Mouse (Mus musculus) MEL (cell line): ENCODE measurements around the gene Grk5. TPM values are rescaled to one million over a fixed set of nuclear protein-coding genes. Genes with fewer than 3 reads are reported as not detected.
A peak's percentile ranks its signal among the peaks of the same experiment; 100 is the strongest.

Experiments
- DNase-seq: peaks from one replicate; pipeline ENCODE4 v3.0.0; 2011; ENCODE audit warnings: low read depth, low spot score
- H3K27ac ChIP-seq: 2 replicates; pipeline ENCODE4 v1.5.1; 2012; ENCODE audit warnings: low read depth, mild to moderate bottlenecking, control low read depth, low read length, moderate library complexity; ENCODE audit not compliant: control insufficient read depth
- H3K27me3 ChIP-seq, 2 experiments: fragments of 150-350 bp in 1 of 2; sonication (generic) in 1 of 2; 2 replicates each; pipeline ENCODE4 v1.6.1; 2012; ENCODE audit warnings: low read length in 2 of 2, mild to moderate bottlenecking in 2 of 2, improper control_type of control experiment in 1 of 2, moderate library complexity in 1 of 2; ENCODE audit not compliant: insufficient read depth in 2 of 2, control insufficient read depth in 1 of 2
- H3K36me3 ChIP-seq, 2 experiments: 2 replicates each; pipeline ENCODE4 v1.6.1; 2012 to 2014; ENCODE audit warnings: low read length in 2 of 2, improper control_type of control experiment in 1 of 2, inconsistent platforms in 1 of 2, mild to moderate bottlenecking in 1 of 2; ENCODE audit not compliant: insufficient read depth in 2 of 2, control insufficient read depth in 1 of 2
- H3K4me1 ChIP-seq, 2 experiments: fragments of 150-350 bp in 1 of 2; sonication (generic) in 1 of 2; 2 replicates each; pipeline ENCODE4 v1.6.1; 2012; ENCODE audit warnings: low read length in 2 of 2, improper control_type of control experiment in 1 of 2, mild to moderate bottlenecking in 1 of 2; ENCODE audit not compliant: insufficient read depth in 2 of 2, control insufficient read depth in 1 of 2
- H3K4me3 ChIP-seq, 2 experiments: fragments of 150-350 bp in 1 of 2; sonication (generic) in 1 of 2; 2 replicates each; pipeline ENCODE4 v1.5.1; 2012; ENCODE audit warnings: low read depth in 2 of 2, low read length in 2 of 2, mild to moderate bottlenecking in 2 of 2, moderate library complexity in 2 of 2, control low read depth in 1 of 2, improper control_type of control experiment in 1 of 2; ENCODE audit not compliant: control insufficient read depth in 1 of 2, insufficient read depth in 1 of 2
- H3K79me2 ChIP-seq: 2 replicates; pipeline ENCODE4 v1.6.1; 2012; ENCODE audit warnings: mild to moderate bottlenecking, low read length, moderate library complexity; ENCODE audit not compliant: control insufficient read depth, poor library complexity, insufficient read depth
- H3K9ac ChIP-seq: 2 replicates; pipeline ENCODE4 v1.6.1; 2012; ENCODE audit warnings: low read depth, mild to moderate bottlenecking, control low read depth, low read length, moderate library complexity; ENCODE audit not compliant: control insufficient read depth, poor library complexity, severe bottlenecking
- H3K9me3 ChIP-seq: fragments of 150-350 bp; sonication (generic); replicated peaks from 2 replicates; pipeline ENCODE4 v1.6.1; 2012; ENCODE audit warnings: mild to moderate bottlenecking, low read length, improper control_type of control experiment, moderate library complexity; ENCODE audit not compliant: insufficient read depth
- BHLHE40 ChIP-seq: IDR thresholded peaks from 2 replicates; pipeline ENCODE4 v1.6.1; 2012; ENCODE audit warnings: low read depth, mild to moderate bottlenecking, inconsistent platforms, low read length, improper control_type of control experiment, borderline replicate concordance
- CHD1 ChIP-seq: IDR thresholded peaks from 2 replicates; pipeline ENCODE4 v1.6.1; 2012; ENCODE audit warnings: low read depth, mild to moderate bottlenecking, inconsistent platforms, low read length, improper control_type of control experiment
- CHD2 ChIP-seq: IDR thresholded peaks from 2 replicates; pipeline ENCODE4 v1.6.1; 2011; ENCODE audit warnings: low read length, improper control_type of control experiment
- CTCF ChIP-seq, 3 experiments: IDR thresholded peaks in 2 of 3; conservative IDR thresholded peaks in 1 of 3; 2 replicates each; pipeline ENCODE4 v1.5.1; 2011 to 2012; ENCODE audit warnings: low read length in 3 of 3, low read depth in 2 of 3, mild to moderate bottlenecking in 2 of 3, improper control_type of control experiment in 1 of 3, inconsistent platforms in 1 of 3, mixed read lengths in 1 of 3, moderate library complexity in 1 of 3; ENCODE audit not compliant: control insufficient read depth in 1 of 3, insufficient read depth in 1 of 3, poor library complexity in 1 of 3, severe bottlenecking in 1 of 3
- E2F4 ChIP-seq: IDR thresholded peaks from 2 replicates; pipeline ENCODE4 v1.6.1; 2011; ENCODE audit warnings: low read depth, low read length, improper control_type of control experiment, borderline replicate concordance
- EP300 ChIP-seq, 2 experiments: IDR thresholded peaks; 2 replicates each; pipeline ENCODE4 v1.6.1; 2011; ENCODE audit warnings: improper control_type of control experiment in 2 of 2, low read length in 2 of 2, low read depth in 1 of 2, mild to moderate bottlenecking in 1 of 2
- ETS1 ChIP-seq: IDR thresholded peaks from 2 replicates; pipeline ENCODE4 v1.6.1; 2012; ENCODE audit warnings: low read depth, mild to moderate bottlenecking, inconsistent platforms, low read length, improper control_type of control experiment, moderate library complexity
- JUND ChIP-seq: IDR thresholded peaks from 2 replicates; pipeline ENCODE4 v1.6.1; 2011; ENCODE audit warnings: low read depth, mild to moderate bottlenecking, improper control_type of control experiment, low read length
- KAT2A ChIP-seq: conservative IDR thresholded peaks from 2 replicates; pipeline ENCODE4 v1.6.1; 2012; ENCODE audit warnings: low read depth, low read length, improper control_type of control experiment, inconsistent platforms
- MAFK ChIP-seq: IDR thresholded peaks from 2 replicates; pipeline ENCODE4 v1.6.1; 2011; ENCODE audit warnings: low read depth, mild to moderate bottlenecking, low read length, improper control_type of control experiment, borderline replicate concordance
- MAX ChIP-seq: IDR thresholded peaks from 2 replicates; pipeline ENCODE4 v1.6.1; 2011; ENCODE audit warnings: low read length, improper control_type of control experiment
- MAZ ChIP-seq: IDR thresholded peaks from 2 replicates; pipeline ENCODE4 v1.6.1; 2012; ENCODE audit warnings: low read depth, mild to moderate bottlenecking, inconsistent platforms, low read length, improper control_type of control experiment
- MXI1 ChIP-seq: IDR thresholded peaks from 2 replicates; pipeline ENCODE4 v1.6.1; 2011; ENCODE audit warnings: mild to moderate bottlenecking, low read depth, low read length, improper control_type of control experiment
- MYB ChIP-seq: IDR thresholded peaks from 2 replicates; pipeline ENCODE4 v1.6.1; 2011; ENCODE audit warnings: mild to moderate bottlenecking, low read depth, low read length, improper control_type of control experiment
- MYC ChIP-seq: IDR thresholded peaks from 2 replicates; pipeline ENCODE4 v1.6.1; 2011; ENCODE audit warnings: low read depth, mild to moderate bottlenecking, low read length, improper control_type of control experiment, moderate library complexity
- NELFE ChIP-seq: IDR thresholded peaks from 2 replicates; pipeline ENCODE4 v1.6.1; 2011; ENCODE audit warnings: low read depth, low read length, improper control_type of control experiment
- NRF1 ChIP-seq: IDR thresholded peaks from 2 replicates; pipeline ENCODE4 v1.6.1; 2014; ENCODE audit warnings: low read depth, mild to moderate bottlenecking, inconsistent platforms, low read length, improper control_type of control experiment, moderate library complexity; ENCODE audit not compliant: poor library complexity, insufficient read depth, severe bottlenecking
- POLR2A ChIP-seq, 2 experiments: IDR thresholded peaks; 2 replicates each; pipeline ENCODE4 v1.6.1; 2011 to 2012; ENCODE audit warnings: low read length in 2 of 2, mild to moderate bottlenecking in 2 of 2, control low read depth in 1 of 2, improper control_type of control experiment in 1 of 2, low read depth in 1 of 2, moderate library complexity in 1 of 2; ENCODE audit not compliant: control insufficient read depth in 1 of 2, insufficient read depth in 1 of 2, poor library complexity in 1 of 2
- POLR2AphosphoS2 ChIP-seq: IDR thresholded peaks from 2 replicates; pipeline ENCODE4 v1.6.1; 2011; ENCODE audit warnings: low read length, improper control_type of control experiment
- POLR2AphosphoS5 ChIP-seq: IDR thresholded peaks from 2 replicates; pipeline ENCODE4 v1.6.1; 2012; ENCODE audit warnings: low read depth, borderline replicate concordance, mild to moderate bottlenecking, inconsistent platforms, low read length, moderate library complexity, mixed read lengths
- RCOR1 ChIP-seq: IDR thresholded peaks from 2 replicates; pipeline ENCODE4 v1.6.1; 2012; ENCODE audit warnings: low read depth, mild to moderate bottlenecking, inconsistent platforms, low read length, improper control_type of control experiment
- SIN3A ChIP-seq: IDR thresholded peaks from 2 replicates; pipeline ENCODE4 v1.6.1; 2012; ENCODE audit warnings: low read length, improper control_type of control experiment, inconsistent platforms
- SMC3 ChIP-seq: IDR thresholded peaks from 2 replicates; pipeline ENCODE4 v1.6.1; 2011; ENCODE audit warnings: low read depth, low read length, improper control_type of control experiment
- TAL1 ChIP-seq: IDR thresholded peaks from 2 replicates; pipeline ENCODE4 v1.6.1; 2012; ENCODE audit warnings: mild to moderate bottlenecking, inconsistent platforms, low read length, moderate library complexity, mixed read lengths
- TBP ChIP-seq: IDR thresholded peaks from 2 replicates; pipeline ENCODE4 v1.8.0; 2011; ENCODE audit warnings: low read depth, low read length, improper control_type of control experiment
- TCF12 ChIP-seq: IDR thresholded peaks from 2 replicates; pipeline ENCODE4 v1.6.1; 2014; ENCODE audit warnings: low read depth, mild to moderate bottlenecking, inconsistent platforms, low read length, improper control_type of control experiment, moderate library complexity
- USF1 ChIP-seq: IDR thresholded peaks from 2 replicates; pipeline ENCODE4 v1.6.1; 2014; ENCODE audit warnings: low read depth, mild to moderate bottlenecking, inconsistent platforms, low read length, improper control_type of control experiment, moderate library complexity
- USF2 ChIP-seq, 2 experiments: IDR thresholded peaks; 2 replicates each; pipeline ENCODE4 v1.6.1; 2011 to 2012; ENCODE audit warnings: improper control_type of control experiment in 2 of 2, low read length in 2 of 2, borderline replicate concordance in 1 of 2, inconsistent platforms in 1 of 2, low read depth in 1 of 2, mild to moderate bottlenecking in 1 of 2; ENCODE audit not compliant: insufficient read depth in 1 of 2
- ZC3H11A ChIP-seq: IDR thresholded peaks from 2 replicates; pipeline ENCODE4 v1.6.1; 2012; ENCODE audit warnings: low read depth, mild to moderate bottlenecking, inconsistent platforms, low read length, improper control_type of control experiment
- ZKSCAN1 ChIP-seq: IDR thresholded peaks from 2 replicates; pipeline ENCODE4 v1.6.1; 2012; ENCODE audit warnings: low read depth, mild to moderate bottlenecking, inconsistent platforms, low read length, improper control_type of control experiment, moderate library complexity
- ZMIZ1 ChIP-seq: IDR thresholded peaks from 2 replicates; pipeline ENCODE4 v1.6.1; 2012; ENCODE audit warnings: low read depth, mild to moderate bottlenecking, inconsistent platforms, low read length, improper control_type of control experiment, moderate library complexity
- ZNF384 ChIP-seq: IDR thresholded peaks from 2 replicates; pipeline ENCODE4 v1.6.1; 2012; ENCODE audit warnings: low read depth, mild to moderate bottlenecking, inconsistent platforms, low read length, improper control_type of control experiment
- polyA plus RNA-seq, 2 experiments: library from polyadenylated mRNA; stranded (reverse) in 1 of 2; unstranded in 1 of 2; fragments of >175 nt in 1 of 2; fragments of >200 nt in 1 of 2; gene quantifications; 2 replicates each; pipeline versions ENCODE4 v1.2.1 to v1.2.4; 2012; ENCODE audit warnings: low replicate concordance in 2 of 2, low read depth in 1 of 2; ENCODE audit not compliant: insufficient read length in 2 of 2, insufficient read depth in 1 of 2, missing spikeins in 1 of 2
- total RNA-seq: library from RNA; depleted of rRNA; stranded (reverse); fragments of 300-350 nt; gene quantifications from 2 replicates; pipeline ENCODE4 v1.2.3, GENCODE M21; 2012

The Grk5 gene
- total and polyA plus RNA-seq, 3 experiments: 4.2 to 8.1 TPM; not detected in 1

- H3K27me3 ChIP-seq: no peaks in the 10 kb centered on the region
- H3K79me2 ChIP-seq: no peaks in the 10 kb centered on the region
- H3K9ac ChIP-seq: no peak overlapping the region
- no peak overlapping the region for H3K4me3 ChIP-seq
- no peaks in the 10 kb centered on the region; a peak in 1 of 4 replicates for H3K36me3 ChIP-seq
- no peaks in the 10 kb centered on the region; a peak in 1 of 4 replicates for H3K4me1 ChIP-seq
- H3K9me3 ChIP-seq: no peaks in the 10 kb centered on the region
- peak; percentile 21 for DNase-seq
- TF ChIP-seq TAL1 (no peak), TCF12 (no peak), NRF1 (no peak), ETS1 (no peak), SIN3A (no peak), CHD1 (no peak), MAX (no peak), JUND (no peak), MAZ (no peak), RCOR1 (peak; percentile 13; the same call in 1 of the 2 replicates), MXI1 (no peak), KAT2A (no peak), ZNF384 (peak; percentile 93), ZKSCAN1 (no peak), CHD2 (no peak)
- TF ChIP-seq, all 39 proteins: peak for 2
- H3K27ac ChIP-seq: no peak overlapping the region
Observed at GRCm38 (mm10) chr19:60999652-61000051, 110.1 kb downstream of the Grk5 start.

DNA sequence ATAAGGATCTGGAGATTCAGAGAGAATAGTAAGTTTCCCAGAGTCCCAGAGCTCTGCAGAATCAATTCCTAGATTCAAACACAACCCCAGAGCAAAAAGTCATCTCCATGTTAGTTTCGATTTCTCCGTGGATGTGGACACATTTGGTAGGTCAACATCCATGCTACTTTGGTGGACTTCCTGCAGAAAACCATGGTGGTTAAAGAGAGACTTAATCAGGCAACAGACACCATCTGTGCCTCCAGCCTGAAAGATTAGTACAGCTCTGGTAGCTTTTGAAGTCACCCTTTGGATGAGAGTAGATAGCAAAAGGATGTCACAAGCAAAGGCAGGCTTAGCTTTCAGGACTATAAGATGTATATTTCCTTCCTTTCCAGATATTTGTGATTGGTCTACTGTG, 111.4 kb downstream of the Grk5 start:
- H3K27ac ChIP-seq: no peak overlapping the region
- no peaks in the 10 kb centered on the region for H3K9me3 ChIP-seq
- H3K4me3 ChIP-seq: no peak overlapping the region
- no peaks in the 10 kb centered on the region for H3K27me3 ChIP-seq
- no peak overlapping the region for H3K9ac ChIP-seq
- no peaks in the 10 kb centered on the region for H3K79me2 ChIP-seq
- H3K4me1 ChIP-seq: no peaks in the 10 kb centered on the region; a peak in 1 of 4 replicates
- no peaks in the 10 kb centered on the region; a peak in 1 of 4 replicates for H3K36me3 ChIP-seq
- no peak for DNase-seq
- TF ChIP-seq JUND (no peak), MAZ (no peak), SIN3A (no peak), BHLHE40 (no peak), MAX (no peak), NRF1 (no peak), POLR2AphosphoS2 (no peak), CHD2 (no peak), TAL1 (peak; percentile 11; the same call in 1 of the 2 replicates), ZMIZ1 (no peak), CHD1 (no peak), POLR2A (IDR thresholded peaks at IDR 0.05; ENCODE audit: control insufficient read depth in 1 of 2, insufficient read depth in 1 of 2, low read depth in 1 of 2, low read length in 2 of 2, poor library complexity in 1 of 2) (no peak), MXI1 (no peak), EP300 (IDR thresholded peaks at IDR 0.05; ENCODE audit: low read depth in 1 of 2, low read length in 2 of 2) (0 out of 4 replicates have a peak, but pooled peaks have one; percentile 15 to 19), MYC (no peak), CTCF (IDR thresholded peaks at IDR 0.05 in 2 of 3, conservative IDR thresholded peaks at IDR 0.05 in 1 of 3; ENCODE audit: control insufficient read depth in 1 of 3, insufficient read depth in 1 of 3, low read depth in 2 of 3, low read length in 3 of 3, poor library complexity in 1 of 3, severe bottlenecking in 1 of 3) (no peak), SMC3 (no peak), POLR2AphosphoS5 (no peak), USF2 (IDR thresholded peaks at IDR 0.05; ENCODE audit: borderline replicate concordance in 1 of 2, insufficient read depth in 1 of 2, low read depth in 1 of 2, low read length in 2 of 2) (no peak), USF1 (no peak), ZC3H11A (no peak), E2F4 (no peak), MYB (no peak), NELFE (no peak), TBP (no peak), MAFK (no peak)
